Mouse (Mus musculus) neutrophil, adult 65 days (primary cell): ENCODE results near the gene Gabrr3. TPM values are rescaled to one million over a fixed set of nuclear protein-coding genes. Genes with fewer than 3 reads are reported as not detected.

Source experiments
- total RNA-seq: library from RNA; stranded (reverse); gene quantifications from 2 replicates; pipeline ENCODE4 v1.2.4, GENCODE M21; 2023

The Gabrr3 gene
- not detected in 2 replicates for total RNA-seq

DNA sequence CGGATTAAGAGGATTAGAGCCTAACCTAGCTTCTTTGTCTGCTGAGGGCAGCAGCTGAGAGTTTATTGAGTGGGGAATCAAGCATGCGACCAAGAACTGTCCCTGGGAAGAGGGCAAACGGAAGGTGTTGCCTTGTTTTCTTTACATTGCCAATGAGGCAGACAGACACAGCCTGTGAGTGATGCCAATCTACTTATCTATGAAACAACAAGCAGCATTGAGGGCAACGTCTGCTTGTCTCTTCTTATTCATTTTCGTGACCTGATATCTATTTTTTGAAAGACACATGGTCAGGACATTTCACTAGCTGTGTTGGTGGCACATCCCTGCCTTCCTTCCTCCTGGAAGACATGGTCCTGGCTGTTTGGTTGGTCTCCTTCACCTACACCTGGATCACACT lies at the start of gene Gabrr3:
Gene Gabrr3 (plus strand): TSS at position 301 of the 400 bp plus-strand sequence.

DNA sequence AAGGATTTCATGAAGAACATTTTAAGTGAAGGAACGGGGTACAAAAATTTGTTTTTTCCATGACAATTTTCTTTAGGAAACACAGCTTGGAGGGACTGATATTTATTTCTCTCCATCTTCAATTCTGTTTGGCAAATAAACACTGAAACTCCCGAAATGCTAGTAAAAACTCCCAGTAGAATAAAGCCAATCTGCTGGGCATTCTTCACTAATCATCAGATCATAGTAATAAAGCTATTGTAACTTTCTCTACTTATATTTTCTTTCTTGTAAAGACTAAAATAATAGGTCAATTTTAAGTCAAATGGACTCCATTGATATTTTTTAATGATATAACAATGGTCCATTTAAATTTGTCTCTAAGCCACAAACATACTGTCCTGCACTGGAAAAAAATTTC lies 43.2 kb upstream of the Gabrr3 start, which contains the start of gene Olfr209:
Gene Olfr209 (minus strand): TSS at position 101 of the 400 bp plus-strand sequence.

DNA sequence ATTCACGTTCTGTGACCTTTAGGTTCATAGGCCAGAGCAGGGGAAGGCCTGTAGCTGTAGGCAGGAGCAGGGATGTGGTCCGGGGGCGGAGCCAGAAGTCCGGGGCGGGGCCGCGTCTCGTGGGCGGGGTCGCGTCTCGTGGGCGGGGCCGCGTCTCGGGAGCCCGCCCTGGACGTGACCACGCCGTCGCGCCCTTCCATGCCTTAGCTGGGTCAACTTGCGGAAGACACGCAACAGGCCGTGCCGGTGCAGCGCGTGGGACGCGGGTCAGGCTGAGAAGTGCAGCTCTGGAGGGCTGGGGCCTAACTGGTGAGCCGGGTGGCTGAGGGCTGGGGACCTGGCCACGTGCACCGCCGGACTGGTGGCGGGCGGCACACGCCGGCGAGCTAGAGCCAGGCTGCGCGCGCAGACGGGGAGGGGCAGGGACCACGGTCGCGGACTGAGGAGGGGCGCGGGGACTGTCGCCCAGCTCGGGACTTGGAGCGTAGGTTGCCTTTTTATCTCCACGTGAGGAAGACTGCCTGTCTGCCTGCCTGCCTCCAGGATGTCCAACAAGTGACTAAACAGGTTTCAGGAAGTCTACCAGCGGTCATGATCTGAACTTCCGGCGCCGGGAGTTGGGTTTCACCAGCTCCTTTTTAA lies 64.6 kb downstream of the Gabrr3 start, which contains the start of gene Riox2:
Gene Riox2 (plus strand): TSS at position 139 of the 642 bp plus-strand sequence.

Other genes starting within 250 kb of the Gabrr3 start
- gene Olfr196, start 236.9 kb upstream of the Gabrr3 start, total RNA-seq, result not detected in 2 replicates
- gene Olfr198, start 203.8 kb upstream of the Gabrr3 start, total RNA-seq, result not detected in 2 replicates
- not detected in 2 replicates for gene Olfr199, start 187.6 kb upstream of the Gabrr3 start, total RNA-seq
- not detected in 2 replicates for gene Olfr201, start 134.7 kb upstream of the Gabrr3 start, total RNA-seq
- gene Olfr202, start 120.5 kb upstream of the Gabrr3 start, total RNA-seq, result not detected in 2 replicates
- not detected in 2 replicates for gene Olfr203, start 108.5 kb upstream of the Gabrr3 start, total RNA-seq
- gene Olfr204, start 89.1 kb upstream of the Gabrr3 start, total RNA-seq, result not detected in 2 replicates
- not detected in 2 replicates for gene Olfr205, start 76.2 kb upstream of the Gabrr3 start, total RNA-seq
- not detected in 2 replicates for gene Olfr206, start 58.1 kb upstream of the Gabrr3 start, total RNA-seq
- not detected in 2 replicates for gene Olfr209, start 43.3 kb upstream of the Gabrr3 start, total RNA-seq
- 12.0 and 16.5 TPM in 2 replicates for gene Riox2, start 64.4 kb downstream of the Gabrr3 start, total RNA-seq
- gene Crybg3, start 193.6 kb downstream of the Gabrr3 start, total RNA-seq, result 12.2 and 15.5 TPM in 2 replicates
- gene Arl6, start 232.1 kb downstream of the Gabrr3 start, total RNA-seq, result 0.38 and 1.1 TPM in 2 replicates